Mouse (Mus musculus) midbrain, embryonic 13.5 days (tissue): ENCODE measurements at regions not wholly inside any gene's neighbourhood (a gene's known extent, or its start where the extent isn't known, plus 50 kb on each side); places are given as distances from the start of the nearest gene placed in this dataset.

Experiments used
- ATAC-seq: fragments of 200-750 bp; cut with Nextera tagmentation; 2 replicates; pipeline ENCODE4 v1.8.0; 2017; ENCODE audit warnings: mild to moderate bottlenecking, moderate TSS enrichment, moderate library complexity
- H3K27ac ChIP-seq: fragments of 300-500 bp; sonication (generic); 2 replicates; pipeline ENCODE4 v1.5.1; 2015; ENCODE audit warnings: inconsistent platforms, mild to moderate bottlenecking, moderate library complexity
- H3K27me3 ChIP-seq: fragments of 300-500 bp; sonication (generic); 2 replicates; pipeline ENCODE4 v1.6.1; 2015; ENCODE audit warnings: mild to moderate bottlenecking, inconsistent platforms
- H3K36me3 ChIP-seq: fragments of 300-500 bp; sonication (generic); 2 replicates; pipeline ENCODE4 v1.6.1; 2015; ENCODE audit warnings: mild to moderate bottlenecking, inconsistent platforms
- H3K4me1 ChIP-seq: fragments of 300-500 bp; sonication (generic); replicated peaks from 2 replicates; pipeline ENCODE4 v1.6.1; 2015; ENCODE audit warnings: inconsistent platforms
- H3K4me2 ChIP-seq: fragments of 300-500 bp; sonication (generic); replicated peaks from 2 replicates; pipeline ENCODE4 v1.6.1; 2015; ENCODE audit warnings: moderate library complexity, mild to moderate bottlenecking, inconsistent platforms
- H3K4me3 ChIP-seq: fragments of 300-500 bp; sonication (generic); replicated peaks from 2 replicates; pipeline ENCODE4 v1.5.1; 2015; ENCODE audit warnings: mild to moderate bottlenecking, inconsistent platforms
- H3K9ac ChIP-seq: fragments of 300-500 bp; sonication (generic); replicated peaks from 2 replicates; pipeline ENCODE4 v1.6.1; 2015; ENCODE audit warnings: mild to moderate bottlenecking, inconsistent platforms
- H3K9me3 ChIP-seq: fragments of 300-500 bp; sonication (generic); 2 replicates; pipeline ENCODE4 v1.6.1; 2016; ENCODE audit warnings: mild to moderate bottlenecking, inconsistent platforms
- WGBS: fragments of 180-500 bp; shearing (Covaris S2); methylation state at CpG from one replicate; pipeline ENCODE4 v1.1.7; 2015; 5-methylcytosine and 5-hydroxymethylcytosine counted together

- no peaks in the 10 kb centered on the region for H3K4me1 ChIP-seq
- H3K36me3 ChIP-seq: no peaks in the 10 kb centered on the region
- ATAC-seq: no peak
- WGBS: 95% methylated on average over 4 of the region's 4 CpGs
- no peak overlapping the region for H3K27ac ChIP-seq
- H3K4me3 ChIP-seq: no peak overlapping the region
- H3K9me3 ChIP-seq: no peaks in the 10 kb centered on the region
- no peak overlapping the region for H3K9ac ChIP-seq
- H3K27me3 ChIP-seq: no peaks in the 10 kb centered on the region
- no peak overlapping the region for H3K4me2 ChIP-seq
Observed at GRCm38 (mm10) chr6:95939052-95939451, 173.9 kb upstream of the Fam19a1 start.

- 85% methylated on average over 1 of the region's 1 CpGs for WGBS
- Histone ChIP-seq H3K4me2 (no peak overlapping the region), H3K9me3 (no peaks in the 10 kb centered on the region), H3K9ac (no peak overlapping the region), H3K36me3 (no peaks in the 10 kb centered on the region), H3K27me3 (no peaks in the 10 kb centered on the region), H3K4me3 (no peak overlapping the region), H3K27ac (no peak overlapping the region), H3K4me1 (no peaks in the 10 kb centered on the region)
- no peak for ATAC-seq
Observed at GRCm38 (mm10) chr6:95960745-95961144, 152.2 kb upstream of the Fam19a1 start.

- Histone ChIP-seq H3K36me3 (no peaks in the 10 kb centered on the region), H3K4me2 (no peak overlapping the region), H3K9ac (no peak overlapping the region), H3K4me1 (no peaks in the 10 kb centered on the region; the same call in 1 of the 2 replicates), H3K9me3 (no peaks in the 10 kb centered on the region), H3K4me3 (no peak overlapping the region), H3K27me3 (no peaks in the 10 kb centered on the region), H3K27ac (no peak overlapping the region)
- 62% methylated on average over 2 of the region's 2 CpGs for WGBS
- ATAC-seq: peak; percentile 60; the same call in 1 of the 2 replicates
Observed at GRCm38 (mm10) chr6:95966231-95966630, 146.7 kb upstream of the Fam19a1 start.

- ATAC-seq: no peak
- Histone ChIP-seq H3K4me2 (no peak overlapping the region), H3K4me3 (no peak overlapping the region), H3K9me3 (no peaks in the 10 kb centered on the region), H3K27me3 (no peaks in the 10 kb centered on the region), H3K27ac (no peak overlapping the region), H3K36me3 (no peaks in the 10 kb centered on the region), H3K9ac (no peak overlapping the region), H3K4me1 (no peaks in the 10 kb centered on the region)
- WGBS: 96% methylated on average over 2 of the region's 2 CpGs
Observed at GRCm38 (mm10) chr6:95975994-95976393, 137.0 kb upstream of the Fam19a1 start.

- H3K27ac ChIP-seq: no peak overlapping the region
- H3K4me2 ChIP-seq: no peak overlapping the region
- H3K9ac ChIP-seq: no peak overlapping the region
- no peaks in the 10 kb centered on the region for H3K9me3 ChIP-seq
- WGBS: 76% methylated on average over 2 of the region's 2 CpGs
- H3K27me3 ChIP-seq: no peaks in the 10 kb centered on the region
- no peak for ATAC-seq
- no peaks in the 10 kb centered on the region for H3K36me3 ChIP-seq
- peaks cover 4% of the 10 kb centered on the region; the same call in 1 of the 2 replicates for H3K4me1 ChIP-seq
- no peak overlapping the region for H3K4me3 ChIP-seq
Observed at GRCm38 (mm10) chr6:95997037-95997436, 115.9 kb upstream of the Fam19a1 start.

GRCm38 (mm10) chr6:95997741-95998140 is 115.2 kb upstream of the Fam19a1 start:
- WGBS: 87% methylated on average over 3 of the region's 3 CpGs

GRCm38 (mm10) chr6:95999441-95999840 is 113.5 kb upstream of the Fam19a1 start:
- Histone ChIP-seq H3K9me3 (no peaks in the 10 kb centered on the region), H3K4me3 (no peak overlapping the region), H3K9ac (no peak overlapping the region), H3K4me2 (no peak overlapping the region), H3K36me3 (no peaks in the 10 kb centered on the region), H3K27me3 (no peaks in the 10 kb centered on the region), H3K27ac (0 out of 2 replicates have a peak overlapping the region, but pooled peaks have one; percentile 21), H3K4me1 (peaks cover 4% of the 10 kb centered on the region; the same call in 1 of the 2 replicates)
- no peak for ATAC-seq
- WGBS: 89% methylated on average over 5 of the region's 5 CpGs

More at GRCm38 (mm10) chr6:95997741-95998140, 115.2 kb upstream of the Fam19a1 start:
- Histone ChIP-seq H3K4me2 (no peak overlapping the region), H3K9ac (no peak overlapping the region), H3K27ac (no peak overlapping the region), H3K9me3 (no peaks in the 10 kb centered on the region), H3K4me3 (no peak overlapping the region), H3K4me1 (peaks cover 4% of the 10 kb centered on the region; the same call in 1 of the 2 replicates), H3K27me3 (no peaks in the 10 kb centered on the region), H3K36me3 (no peaks in the 10 kb centered on the region)
- ATAC-seq: no peak

GRCm38 (mm10) chr6:96000011-96000476 is 112.9 kb upstream of the Fam19a1 start:
- H3K27ac ChIP-seq: peak overlapping the region; percentile 56
- H3K9ac ChIP-seq: no peak overlapping the region
- ATAC-seq: peak; percentile 77
- H3K9me3 ChIP-seq: no peaks in the 10 kb centered on the region
- H3K36me3 ChIP-seq: no peaks in the 10 kb centered on the region
- WGBS: 71% methylated on average over 10 of the region's 10 CpGs
- H3K4me2 ChIP-seq: no peak overlapping the region
- H3K4me1 ChIP-seq: peaks cover 4% of the 10 kb centered on the region; the same call in 1 of the 2 replicates
- no peak overlapping the region for H3K4me3 ChIP-seq
- no peaks in the 10 kb centered on the region for H3K27me3 ChIP-seq

- Histone ChIP-seq H3K4me2 (no peak overlapping the region), H3K4me1 (no peaks in the 10 kb centered on the region), H3K9me3 (no peaks in the 10 kb centered on the region), H3K27ac (no peak overlapping the region), H3K4me3 (no peak overlapping the region), H3K27me3 (0 out of 2 replicates have a peak, but pooled peaks cover 2% of the 10 kb centered on the region), H3K9ac (no peak overlapping the region), H3K36me3 (no peaks in the 10 kb centered on the region)
- 89% methylated on average over 5 of the region's 5 CpGs for WGBS
- no peak for ATAC-seq
Observed at GRCm38 (mm10) chr6:96011299-96011698, 101.7 kb upstream of the Fam19a1 start.

- no peaks in the 10 kb centered on the region for H3K27me3 ChIP-seq
- whole genome bisulfite sequencing: 88% methylated on average over 7 of the region's 7 CpGs
- no peak overlapping the region for H3K4me2 ChIP-seq
Observed at GRCm38 (mm10) chr6:96028022-96028704, 84.8 kb upstream of the Fam19a1 start.

GRCm38 (mm10) chr6:96043711-96044110 is 69.2 kb upstream of the Fam19a1 start:
- WGBS: 90% methylated on average over 4 of the region's 4 CpGs
- ATAC-seq: no peak

More at GRCm38 (mm10) chr6:96028022-96028704, 84.8 kb upstream of the Fam19a1 start:
- ATAC-seq: no peak
- no peak overlapping the region for H3K27ac ChIP-seq
- no peak overlapping the region for H3K9ac ChIP-seq
- H3K4me3 ChIP-seq: no peak overlapping the region
- no peaks in the 10 kb centered on the region for H3K9me3 ChIP-seq
- no peaks in the 10 kb centered on the region for H3K4me1 ChIP-seq
- no peaks in the 10 kb centered on the region for H3K36me3 ChIP-seq

GRCm38 (mm10) chr6:96053476-96053875 is 59.5 kb upstream of the Fam19a1 start:
- no peaks in the 10 kb centered on the region for H3K36me3 ChIP-seq
- 87% methylated on average over 4 of the region's 4 CpGs for WGBS
- no peaks in the 10 kb centered on the region for H3K4me1 ChIP-seq
- no peak overlapping the region for H3K4me2 ChIP-seq
- no peaks in the 10 kb centered on the region for H3K9me3 ChIP-seq
- H3K4me3 ChIP-seq: no peak overlapping the region
- no peak overlapping the region for H3K9ac ChIP-seq
- ATAC-seq: no peak
- no peaks in the 10 kb centered on the region for H3K27me3 ChIP-seq
- H3K27ac ChIP-seq: no peak overlapping the region

More at GRCm38 (mm10) chr6:96043711-96044110, 69.2 kb upstream of the Fam19a1 start:
- H3K27ac ChIP-seq: no peak overlapping the region
- no peaks in the 10 kb centered on the region for H3K36me3 ChIP-seq
- no peaks in the 10 kb centered on the region for H3K9me3 ChIP-seq
- H3K4me3 ChIP-seq: no peak overlapping the region
- no peaks in the 10 kb centered on the region for H3K27me3 ChIP-seq
- H3K4me1 ChIP-seq: no peaks in the 10 kb centered on the region
- H3K9ac ChIP-seq: no peak overlapping the region
- H3K4me2 ChIP-seq: no peak overlapping the region
